Mouse (Mus musculus): Measurements from ENCODE around the gene Scrt2. TPM values are rescaled to one million over a fixed set of nuclear protein-coding genes. Genes with fewer than 3 reads are reported as not detected.
A peak's percentile ranks its signal among the peaks of the same experiment; 100 is the strongest.

Gene Scrt2
- total and polyA plus RNA-seq, 2 experiments from 2014 or later: 2.2 to 10.8 TPM

- peak; percentile 60 for TF ChIP-seq CTCF (IDR thresholded peaks at IDR 0.05)
- H3K4me2 ChIP-seq (ENCODE audit: low read depth, low read length, poor library complexity, severe bottlenecking): peak overlapping the region; percentile 9; the same call in 1 of the 2 replicates
- H3K27me3 ChIP-seq (ENCODE audit: insufficient read depth, low read length): no peaks in the 10 kb centered on the region
- H3K36me3 ChIP-seq (ENCODE audit: insufficient read depth, low read length): no peaks in the 10 kb centered on the region
- no peak for ATAC-seq (ENCODE audit: low FRiP score)
- no peak overlapping the region; the same call in 1 of the 2 replicates for H3K9ac ChIP-seq (replicated peaks; ENCODE audit: low read length, poor library complexity, severe bottlenecking)
- 49% methylated on average over 6 of the region's 6 CpGs for WGBS
- H3K27ac ChIP-seq (ENCODE audit: low read depth, low read length): no peak overlapping the region
- H3K9me3 ChIP-seq (ENCODE audit: low read length): no peaks in the 10 kb centered on the region
- H3K4me3 ChIP-seq (ENCODE audit: low read depth, low read length): no peak overlapping the region
- peaks cover 29% of the 10 kb centered on the region for H3K4me1 ChIP-seq (ENCODE audit: insufficient read depth, low read length)
- no peak for DNase-seq (ENCODE audit: low spot score)
These were observed 5.1 kb downstream of the Scrt2 start for GRCm38 (mm10) chr2:152086451-152086850.

- peaks cover 29% of the 10 kb centered on the region for H3K4me1 ChIP-seq (ENCODE audit: insufficient read depth, low read length)
- no peak overlapping the region for H3K4me3 ChIP-seq (ENCODE audit: low read depth, low read length)
- H3K36me3 ChIP-seq (ENCODE audit: insufficient read depth, low read length): no peaks in the 10 kb centered on the region
- ATAC-seq (ENCODE audit: low FRiP score) (no peak), DNase-seq (ENCODE audit: low spot score) (no peak)
- H3K27me3 ChIP-seq (ENCODE audit: insufficient read depth, low read length): no peaks in the 10 kb centered on the region
- no peaks in the 10 kb centered on the region for H3K9me3 ChIP-seq (ENCODE audit: low read length)
- no peak for TF ChIP-seq CTCF (IDR thresholded peaks at IDR 0.05)
- peak overlapping the region; percentile 43 for H3K27ac ChIP-seq (ENCODE audit: low read depth, low read length)
- 0 out of 2 replicates have a peak overlapping the region, but pooled peaks have one; percentile 9 for H3K4me2 ChIP-seq (ENCODE audit: low read depth, low read length, poor library complexity, severe bottlenecking)
- 50% methylated on average over 5 of the region's 5 CpGs for WGBS
- H3K9ac ChIP-seq (replicated peaks; ENCODE audit: low read length, poor library complexity, severe bottlenecking): no peak overlapping the region
These were observed 5.8 kb downstream of the Scrt2 start for GRCm38 (mm10) chr2:152087111-152087510.

GRCm38 (mm10) chr2:152089078-152089477 is 7.7 kb downstream of the Scrt2 start:
- peaks cover 21% of the 10 kb centered on the region; the same call in 1 of the 2 replicates for H3K4me1 ChIP-seq (ENCODE audit: insufficient read depth, low read length)
- H3K4me3 ChIP-seq (ENCODE audit: low read depth, low read length): no peak overlapping the region
- no peak overlapping the region for H3K4me2 ChIP-seq (ENCODE audit: low read depth, low read length, poor library complexity, severe bottlenecking)
- ATAC-seq (ENCODE audit: low FRiP score) (no peak), DNase-seq (ENCODE audit: low spot score) (peak; percentile 71)
- no peak overlapping the region for H3K9ac ChIP-seq (replicated peaks; ENCODE audit: low read length, poor library complexity, severe bottlenecking)
- H3K36me3 ChIP-seq (ENCODE audit: insufficient read depth, low read length): no peaks in the 10 kb centered on the region
- WGBS: 5% methylated on average over 4 of the region's 4 CpGs
- peak; percentile 89 for TF ChIP-seq CTCF (IDR thresholded peaks at IDR 0.05)
- H3K27me3 ChIP-seq (ENCODE audit: insufficient read depth, low read length): no peaks in the 10 kb centered on the region
- no peak overlapping the region for H3K27ac ChIP-seq (ENCODE audit: low read depth, low read length)
- H3K9me3 ChIP-seq (ENCODE audit: low read length): no peaks in the 10 kb centered on the region

- Histone ChIP-seq H3K36me3 (ENCODE audit: insufficient read depth, low read length) (no peaks in the 10 kb centered on the region), H3K27ac (ENCODE audit: low read depth, low read length) (no peak overlapping the region), H3K4me3 (ENCODE audit: low read depth, low read length) (no peak overlapping the region), H3K9me3 (ENCODE audit: low read length) (no peaks in the 10 kb centered on the region), H3K4me1 (ENCODE audit: insufficient read depth, low read length) (peaks cover 16% of the 10 kb centered on the region; the same call in 1 of the 2 replicates), H3K27me3 (ENCODE audit: insufficient read depth, low read length) (no peaks in the 10 kb centered on the region), H3K9ac (replicated peaks; ENCODE audit: low read length, poor library complexity, severe bottlenecking) (no peak overlapping the region), H3K4me2 (ENCODE audit: low read depth, low read length, poor library complexity, severe bottlenecking) (no peak overlapping the region)
- DNase-seq (ENCODE audit: low spot score) (no peak), ATAC-seq (ENCODE audit: low FRiP score) (no peak)
- WGBS: 79% methylated on average over 5 of the region's 5 CpGs
- TF ChIP-seq CTCF (IDR thresholded peaks at IDR 0.05): no peak
These were observed 8.3 kb downstream of the Scrt2 start for GRCm38 (mm10) chr2:152089581-152089980.

GRCm38 (mm10) chr2:152090486-152090885 is 9.2 kb downstream of the Scrt2 start:
- no peak for TF ChIP-seq CTCF (IDR thresholded peaks at IDR 0.05)

GRCm38 (mm10) chr2:152091342-152092056 is 10.2 kb downstream of the Scrt2 start:
- no peak for TF ChIP-seq CTCF (IDR thresholded peaks at IDR 0.05)
- H3K4me3 ChIP-seq (ENCODE audit: low read depth, low read length): no peak overlapping the region
- H3K9ac ChIP-seq (replicated peaks; ENCODE audit: low read length, poor library complexity, severe bottlenecking): no peak overlapping the region
- 31% methylated on average over 12 of the region's 12 CpGs for WGBS
- H3K9me3 ChIP-seq (ENCODE audit: low read length): no peaks in the 10 kb centered on the region
- H3K27me3 ChIP-seq (ENCODE audit: insufficient read depth, low read length): no peaks in the 10 kb centered on the region
- H3K4me1 ChIP-seq (ENCODE audit: insufficient read depth, low read length): peaks cover 9% of the 10 kb centered on the region; the same call in 1 of the 2 replicates
- no peak overlapping the region for H3K27ac ChIP-seq (ENCODE audit: low read depth, low read length)
- H3K4me2 ChIP-seq (ENCODE audit: low read depth, low read length, poor library complexity, severe bottlenecking): no peak overlapping the region
- H3K36me3 ChIP-seq (ENCODE audit: insufficient read depth, low read length): no peaks in the 10 kb centered on the region
- ATAC-seq (ENCODE audit: low FRiP score) (no peak), DNase-seq (ENCODE audit: low spot score) (no peak)

More at GRCm38 (mm10) chr2:152090486-152090885, 9.2 kb downstream of the Scrt2 start:
- Histone ChIP-seq H3K4me1 (ENCODE audit: insufficient read depth, low read length) (peaks cover 11% of the 10 kb centered on the region; the same call in 1 of the 2 replicates), H3K4me2 (ENCODE audit: low read depth, low read length, poor library complexity, severe bottlenecking) (no peak overlapping the region), H3K4me3 (ENCODE audit: low read depth, low read length) (no peak overlapping the region), H3K36me3 (ENCODE audit: insufficient read depth, low read length) (no peaks in the 10 kb centered on the region), H3K27ac (ENCODE audit: low read depth, low read length) (no peak overlapping the region), H3K9ac (replicated peaks; ENCODE audit: low read length, poor library complexity, severe bottlenecking) (no peak overlapping the region), H3K27me3 (ENCODE audit: insufficient read depth, low read length) (no peaks in the 10 kb centered on the region), H3K9me3 (ENCODE audit: low read length) (no peaks in the 10 kb centered on the region)
- DNase-seq (ENCODE audit: low spot score) (no peak), ATAC-seq (ENCODE audit: low FRiP score) (no peak)
- 89% methylated on average over 5 of the region's 5 CpGs for whole genome bisulfite sequencing

Data from midbrain, postnatal 0 days (tissue).